Mouse (Mus musculus): ENCODE measurements at regions not wholly inside any gene's neighbourhood (a gene's known extent, or its start where the extent isn't known, plus 50 kb on each side); places are given as distances from the start of the nearest gene placed in this dataset.

DNA sequence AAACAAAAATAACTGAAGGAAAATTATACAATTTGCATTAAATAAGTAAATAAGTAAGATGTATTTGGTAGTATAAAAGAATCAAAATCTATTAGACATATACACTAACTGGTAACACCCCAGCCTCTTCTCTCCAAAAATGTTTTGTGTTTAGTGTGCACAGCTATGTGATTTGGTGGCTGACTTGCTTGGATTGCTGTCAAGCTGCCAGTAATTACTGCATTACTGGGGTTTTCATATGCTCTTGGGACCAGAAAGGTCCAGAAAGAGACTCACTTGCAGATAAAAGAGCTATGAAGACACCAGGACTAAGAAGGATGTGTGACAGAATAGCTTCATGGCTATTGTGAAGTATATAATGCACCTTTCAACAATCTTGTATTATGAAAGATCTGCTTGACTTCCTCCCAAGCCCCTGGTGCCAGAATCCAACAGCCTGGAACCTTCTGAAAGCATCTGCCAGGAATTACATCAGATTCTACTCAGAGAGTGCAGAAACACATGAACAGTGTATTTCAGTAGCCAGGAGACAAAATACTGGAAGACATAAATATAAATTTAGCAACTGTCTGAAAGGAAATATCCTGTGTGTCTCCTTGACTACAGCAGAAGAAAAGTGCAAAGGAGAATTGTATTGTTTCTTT is 5132.6 kb downstream of the 9330182O14Rik start:
- H3K27me3 ChIP-seq (replicated peaks) = no peaks in the 10 kb centered on the region
- no peak overlapping the region for H3K27ac ChIP-seq (replicated peaks)
- H3K36me3 ChIP-seq = no peaks in the 10 kb centered on the region
- no peak overlapping the region for H3K4me3 ChIP-seq (replicated peaks)
- no peaks in the 10 kb centered on the region for H3K9me3 ChIP-seq (replicated peaks)
- H3K9ac ChIP-seq (replicated peaks) = no peak overlapping the region
- ATAC-seq (ENCODE audit: low FRiP score) = no peak
- no peak overlapping the region for H3K4me2 ChIP-seq
- H3K4me1 ChIP-seq = no peaks in the 10 kb centered on the region

DNA sequence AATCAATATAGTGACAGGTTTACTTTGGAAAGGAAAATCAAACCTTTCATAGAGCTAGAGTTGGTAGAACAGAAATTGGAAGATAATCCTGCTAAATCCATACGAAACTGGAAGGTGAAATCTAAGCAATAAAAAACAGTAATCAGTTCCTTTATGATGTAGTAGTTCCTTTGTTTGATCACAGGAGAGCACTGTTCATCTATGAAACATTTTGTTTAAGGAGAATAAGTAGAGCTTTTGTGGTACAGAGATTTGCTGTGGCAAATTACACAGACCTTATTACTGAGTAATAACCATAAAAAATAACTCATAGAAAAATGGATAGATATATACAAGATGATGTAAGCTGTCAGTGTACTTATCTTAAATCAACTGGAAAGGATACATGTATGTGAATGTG is 5139.5 kb downstream of the 9330182O14Rik start:
- no peak overlapping the region for H3K4me3 ChIP-seq (replicated peaks)
- no peaks in the 10 kb centered on the region for H3K36me3 ChIP-seq
- no peak overlapping the region for H3K27ac ChIP-seq (replicated peaks)
- no peak overlapping the region for H3K9ac ChIP-seq (replicated peaks)
- H3K4me1 ChIP-seq = no peaks in the 10 kb centered on the region
- WGBS = 31% methylated on average over 1 of the region's 1 CpGs
- H3K4me2 ChIP-seq = no peak overlapping the region
- H3K9me3 ChIP-seq (replicated peaks) = no peaks in the 10 kb centered on the region
- no peaks in the 10 kb centered on the region for H3K27me3 ChIP-seq (replicated peaks)
- no peak; the same call in 1 of the 2 replicates for ATAC-seq (ENCODE audit: low FRiP score)

DNA sequence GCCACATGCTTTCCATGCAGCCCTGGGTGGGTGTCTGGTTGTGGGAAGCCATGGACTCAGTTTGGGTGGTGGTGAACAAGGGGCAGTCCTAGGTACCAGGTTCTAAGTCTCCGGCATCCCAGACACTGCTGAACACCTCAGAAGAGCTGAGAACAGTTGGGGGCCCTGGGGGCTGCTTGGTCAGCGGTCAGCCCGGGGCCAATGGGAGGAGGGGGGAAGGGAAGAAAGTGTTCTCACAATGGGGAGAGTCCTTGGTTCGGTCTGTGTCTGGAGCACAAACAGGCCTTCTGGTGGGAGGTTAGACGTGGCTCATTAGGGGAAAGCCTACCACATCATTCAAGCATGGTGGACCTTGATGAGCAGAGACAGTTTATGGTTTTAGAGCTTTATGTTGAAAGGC is 5187.5 kb downstream of the 9330182O14Rik start:
- Histone ChIP-seq H3K4me3 (replicated peaks) (no peak overlapping the region), H3K27ac (replicated peaks) (no peak overlapping the region), H3K4me2 (no peak overlapping the region), H3K9me3 (replicated peaks) (no peaks in the 10 kb centered on the region), H3K4me1 (no peaks in the 10 kb centered on the region), H3K27me3 (replicated peaks) (no peaks in the 10 kb centered on the region), H3K36me3 (no peaks in the 10 kb centered on the region), H3K9ac (replicated peaks) (no peak overlapping the region)
- no peak for ATAC-seq (ENCODE audit: low FRiP score)
- whole genome bisulfite sequencing = 91% methylated on average over 5 of the region's 5 CpGs

DNA sequence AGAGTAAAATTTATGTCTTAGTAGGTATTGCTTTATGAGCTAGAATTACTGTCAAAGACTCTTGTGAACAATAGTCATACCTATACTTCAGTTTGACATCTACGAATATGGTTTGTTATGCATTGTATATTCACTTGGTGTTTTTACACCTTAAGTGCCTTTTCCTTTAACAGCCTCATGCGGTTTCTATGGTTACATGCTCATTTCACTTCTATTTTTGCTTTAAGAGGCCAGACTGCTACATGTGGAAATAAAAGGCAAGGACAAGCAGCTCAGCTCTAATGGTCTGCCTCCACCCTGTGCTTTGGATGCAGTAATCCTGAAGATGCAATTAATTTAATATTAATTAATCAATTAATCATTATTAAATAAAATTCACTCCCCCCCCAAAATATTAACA is 5216.3 kb downstream of the 9330182O14Rik start:
- Histone ChIP-seq H3K4me3 (replicated peaks) (no peak overlapping the region), H3K4me1 (no peaks in the 10 kb centered on the region), H3K4me2 (no peak overlapping the region), H3K9me3 (replicated peaks) (no peaks in the 10 kb centered on the region), H3K27me3 (replicated peaks) (no peaks in the 10 kb centered on the region), H3K36me3 (no peaks in the 10 kb centered on the region), H3K9ac (replicated peaks) (no peak overlapping the region), H3K27ac (replicated peaks) (no peak overlapping the region)
- 81% methylated on average over 2 of the region's 2 CpGs for WGBS
- ATAC-seq (ENCODE audit: low FRiP score) = 0 out of 2 replicates have a peak, but pooled peaks have one; percentile 61
